Mouse (Mus musculus) leukemia stem cell, adult 10-12 weeks (primary cell): ENCODE data around the gene Sema4g. TPM values are rescaled to one million over a fixed set of nuclear protein-coding genes. Genes with fewer than 3 reads are reported as not detected.

ENCODE experiments used
- polyA plus RNA-seq: library from polyadenylated mRNA; stranded (reverse); fragments of >175 nt; gene quantifications from 2 replicates; pipeline ENCODE4 v1.2.3, GENCODE M21; 2012; ENCODE audit warnings: low replicate concordance

Sema4g gene
- polyA plus RNA-seq, result 0.09 and 0.15 TPM in 2 replicates

DNA sequence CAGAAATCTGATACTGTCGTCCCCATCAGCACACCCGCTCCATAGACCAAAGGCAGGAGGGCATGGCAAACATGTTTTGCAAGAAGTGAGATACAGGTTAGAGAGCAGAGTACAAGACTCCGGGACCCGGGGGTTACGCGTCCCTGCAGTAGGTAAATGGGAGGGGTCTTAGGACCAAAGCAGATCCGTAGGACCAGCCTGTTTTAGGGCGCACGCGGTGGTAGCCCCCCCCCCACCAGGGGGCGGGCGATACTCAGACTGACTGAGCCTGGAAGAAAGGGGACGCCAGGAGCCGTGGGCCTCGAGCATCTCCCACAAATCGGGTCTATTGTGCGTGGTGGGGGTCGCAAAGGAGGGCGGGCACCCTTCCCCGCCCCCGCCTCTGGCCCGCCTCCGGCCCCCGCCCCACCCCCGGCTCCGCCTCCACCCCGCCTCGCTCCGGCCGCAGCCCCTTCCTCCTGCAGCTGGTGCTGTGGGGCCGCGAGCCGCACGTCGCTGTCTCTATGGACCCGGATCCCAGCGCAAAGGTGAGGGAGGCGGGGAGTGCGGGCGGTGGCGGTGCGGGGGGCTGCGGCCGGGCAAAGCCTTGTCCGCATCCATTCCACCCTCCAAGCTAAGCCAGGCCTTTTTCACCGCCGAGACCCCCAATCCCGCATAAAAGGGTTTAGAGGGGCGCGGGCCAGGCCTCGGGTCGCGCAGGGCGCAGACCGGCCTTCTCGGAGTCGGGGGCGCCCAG, at the start of gene Sema4g:
Gene Sema4g (plus strand): TSS at position 271 of the 736 bp plus-strand sequence.

DNA sequence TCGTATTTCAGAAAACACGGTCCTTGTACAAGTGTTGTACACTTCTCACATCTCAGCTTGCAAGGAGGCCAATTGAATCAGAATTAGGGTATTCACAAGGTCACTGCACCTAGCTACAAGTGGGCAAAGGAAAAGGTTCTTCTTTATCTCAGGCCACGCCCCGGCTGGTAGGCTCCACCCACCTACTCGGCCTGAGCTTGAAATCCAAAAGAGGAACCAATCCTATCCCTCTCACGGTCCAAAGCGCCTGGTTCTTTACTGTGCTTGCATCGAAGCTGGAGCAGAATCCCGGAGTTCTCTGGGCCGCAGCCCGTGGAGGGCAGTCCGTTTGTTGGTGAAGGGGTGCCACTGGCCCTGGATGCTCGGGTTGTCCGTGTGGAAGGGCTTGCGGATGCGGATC, 16.5 kb downstream of the Sema4g start, which contains the start of gene Twnk:
Gene Twnk (plus strand): TSS at position 220 of the 400 bp plus-strand sequence.

GRCm38 (mm10) chr19:45005957-45006712, 17.2 kb downstream of the Sema4g start, which contains the start of gene Mrpl43:
Gene Mrpl43, minus strand, starts transcription at chr19:45006442.

DNA sequence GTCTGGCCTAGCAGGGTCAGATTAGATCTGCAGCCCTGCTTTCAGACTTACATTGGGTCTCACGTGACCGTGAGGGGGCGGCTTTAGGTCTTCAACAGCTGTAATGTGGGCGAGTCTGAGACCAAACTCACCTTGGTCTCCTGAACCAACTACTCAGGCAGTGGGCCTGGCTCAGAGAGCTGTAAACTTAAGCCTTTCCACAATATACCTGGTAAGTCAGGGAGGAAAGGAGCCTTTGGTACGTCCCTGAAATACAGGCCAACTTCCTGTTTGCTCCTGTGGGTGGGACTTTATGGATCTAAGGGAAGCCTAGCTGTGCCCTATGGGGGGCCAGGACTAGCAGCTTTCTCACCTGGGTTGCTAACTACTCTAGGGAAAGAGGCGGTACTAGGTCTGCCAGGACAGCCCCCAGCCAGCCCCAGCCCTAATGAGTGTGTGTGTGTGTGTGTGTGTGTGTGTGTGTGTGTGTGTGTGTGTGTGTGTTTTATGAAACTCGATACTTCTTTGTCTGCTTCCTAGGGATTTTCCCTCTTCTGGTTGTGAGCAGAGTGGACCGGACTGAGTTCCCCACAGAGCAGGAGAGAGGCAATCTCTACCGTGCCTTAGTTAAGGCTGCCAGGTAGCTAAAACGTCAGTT, 25.6 kb downstream of the Sema4g start, which contains the start of gene Lzts2:
Gene Lzts2 (plus strand): TSS at position 80 of the 637 bp plus-strand sequence.

GRCm38 (mm10) chr19:45045651-45046050, 56.8 kb downstream of the Sema4g start, which contains the start of gene Pdzd7:
Gene Pdzd7, minus strand, starts transcription at chr19:45045717.

DNA sequence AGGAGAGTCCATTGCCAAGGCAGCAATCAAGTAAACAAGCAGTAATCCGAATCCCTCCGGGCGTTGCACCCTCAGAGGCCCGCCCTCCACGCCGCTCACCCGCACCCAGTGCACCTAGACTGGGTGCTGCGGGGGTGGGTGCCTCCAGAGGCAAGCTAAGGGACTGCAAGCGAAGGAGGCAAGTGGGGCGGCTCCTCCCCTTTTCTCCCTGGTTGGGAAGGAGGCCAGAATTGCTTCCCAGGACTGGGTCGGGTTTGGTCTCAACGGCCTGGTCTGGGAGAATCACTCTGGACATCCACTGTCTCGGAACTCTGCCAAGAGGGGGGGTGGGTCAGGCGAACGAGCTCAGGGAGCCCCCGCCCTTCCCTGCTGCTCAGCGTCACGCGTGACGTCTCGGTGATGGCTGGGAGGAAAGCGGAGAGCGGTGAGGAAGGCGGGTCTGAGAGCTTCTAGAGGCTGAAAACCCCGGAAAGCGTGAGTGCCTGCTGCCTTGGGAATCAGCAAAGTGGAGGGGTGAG, 58.6 kb downstream of the Sema4g start, which contains the start of gene Sfxn3:
Gene Sfxn3 (plus strand): TSS at position 87 of the 518 bp plus-strand sequence.

Other genes starting within 250 kb of the Sema4g start
- gene Pax2, start 233.1 kb upstream of the Sema4g start, polyA plus RNA-seq, result not detected in 2 replicates
- gene Slf2, start 58.0 kb upstream of the Sema4g start, polyA plus RNA-seq, result 40.5 and 52.5 TPM in 2 replicates
- gene Twnk, start 16.6 kb downstream of the Sema4g start, polyA plus RNA-seq, result 7.4 and 9.3 TPM in 2 replicates
- gene Mrpl43, start 17.3 kb downstream of the Sema4g start, polyA plus RNA-seq, result 57.7 and 59.5 TPM in 2 replicates
- gene Lzts2, start 25.3 kb downstream of the Sema4g start, polyA plus RNA-seq, result 19.5 and 26.3 TPM in 2 replicates
- 0.15 TPM in 1 of 2 replicates, not detected in the other for gene Pdzd7, start 56.6 kb downstream of the Sema4g start, polyA plus RNA-seq
- 1.5 and 2.9 TPM in 2 replicates for gene Sfxn3, start 58.4 kb downstream of the Sema4g start, polyA plus RNA-seq
- 0.38 and 0.93 TPM in 2 replicates for gene Kazald1, start 86.1 kb downstream of the Sema4g start, polyA plus RNA-seq
- 1.9 and 4.5 TPM in 2 replicates for gene Tlx1, start 161.6 kb downstream of the Sema4g start, polyA plus RNA-seq
- 0.07 TPM in 1 of 2 replicates, not detected in the other for gene Lbx1, start 246.7 kb downstream of the Sema4g start, polyA plus RNA-seq